Mouse (Mus musculus): ENCODE measurements around the gene Stxbp1.

Stxbp1 gene

GRCm38 (mm10) chr2:32759001-32759400, 88.0 kb downstream of the Stxbp1 start:
- CTCF ChIA-PET, result no interaction called here

- CTCF ChIA-PET, result no interaction called here
Measured at GRCm38 (mm10) chr2:32758503-32758902, 88.5 kb downstream of the Stxbp1 start.

GRCm38 (mm10) chr2:32757056-32757845, 89.8 kb downstream of the Stxbp1 start, which contains the start of gene Tor2a:
TSS of gene Tor2a (plus strand) at chr2:32757234.
- CTCF ChIA-PET, result interaction anchor here (0.6 to 1.3 kb wide), 4 partner anchors 9 to 65 kb away, joined by 3 to 5 read pairs (median 4); no protein-coding TSS in a partner anchor

- CTCF ChIA-PET, result interaction anchor here (0.6 to 1.3 kb wide), 5 partner anchors 9 to 625 kb away, joined by 3 to 12 read pairs (median 4); no protein-coding TSS in a partner anchor
Measured at GRCm38 (mm10) chr2:32756674-32757055, 90.4 kb downstream of the Stxbp1 start.

- CTCF ChIA-PET, result interaction anchor here (0.6 to 1.4 kb wide), 3 partner anchors 14 to 49 kb away, joined by 3 to 6 read pairs (median 3); no protein-coding TSS in a partner anchor
Measured at GRCm38 (mm10) chr2:32752181-32752580, 94.9 kb downstream of the Stxbp1 start.

GRCm38 (mm10) chr2:32751665-32752033, 95.4 kb downstream of the Stxbp1 start:
- CTCF ChIA-PET, result interaction anchor here (0.6 to 1.4 kb wide), 4 partner anchors 10 to 48 kb away, joined by 3 to 6 read pairs (median 4); no protein-coding TSS in a partner anchor

- CTCF ChIA-PET, result interaction anchor here (0.9 to 1.3 kb wide), 2 partner anchors 9 to 13 kb away, joined by 5 to 6 read pairs; no protein-coding TSS in a partner anchor
Measured at GRCm38 (mm10) chr2:32750887-32751664, 96.0 kb downstream of the Stxbp1 start.

GRCm38 (mm10) chr2:32750199-32750598, 96.8 kb downstream of the Stxbp1 start:
- CTCF ChIA-PET, result no interaction called here

GRCm38 (mm10) chr2:32749082-32749481, 98.0 kb downstream of the Stxbp1 start:
- CTCF ChIA-PET, result no interaction called here

- CTCF ChIA-PET, result no interaction called here
Measured at GRCm38 (mm10) chr2:32744272-32744982, 102.6 kb downstream of the Stxbp1 start.

- CTCF ChIA-PET, result interaction anchor here (0.6 kb wide), 1 partner anchor 9 kb away, joined by 5 read pairs; no protein-coding TSS in a partner anchor
Measured at GRCm38 (mm10) chr2:32742173-32742531, 104.9 kb downstream of the Stxbp1 start.

GRCm38 (mm10) chr2:32741273-32742172, 105.5 kb downstream of the Stxbp1 start:
- CTCF ChIA-PET, result interaction anchor here (0.6 to 0.7 kb wide), 2 partner anchors 10 to 246 kb away, joined by 3 to 5 read pairs; no protein-coding TSS in a partner anchor

GRCm38 (mm10) chr2:32740916-32741272, 106.2 kb downstream of the Stxbp1 start, which contains the start of gene 6330409D20Rik:
TSS of gene 6330409D20Rik (minus strand) at chr2:32741016.
- CTCF ChIA-PET, result interaction anchor here (0.7 kb wide), 1 partner anchor 246 kb away, joined by 3 read pairs; no protein-coding TSS in a partner anchor

GRCm38 (mm10) chr2:32739311-32739710, 107.7 kb downstream of the Stxbp1 start:
- CTCF ChIA-PET, result interaction anchor here (0.5 kb wide), 1 partner anchor 105 kb away, joined by 3 read pairs; no protein-coding TSS in a partner anchor
